Mouse (Mus musculus) MEL-GATA-1-ER (cell line): ENCODE data around the gene Hebp2.
"Not testable (repeated sequence)": the region's sequence is repeated elsewhere in the genome, so short reads cannot be mapped to it uniquely, and the experiment has no call there.

Experiments used
- DNase-seq: peaks from one replicate; pipeline ENCODE4 v3.0.0-alpha.2; 2012; ENCODE audit warnings: low read depth; ENCODE audit errors: extremely low read depth

Gene Hebp2

DNA sequence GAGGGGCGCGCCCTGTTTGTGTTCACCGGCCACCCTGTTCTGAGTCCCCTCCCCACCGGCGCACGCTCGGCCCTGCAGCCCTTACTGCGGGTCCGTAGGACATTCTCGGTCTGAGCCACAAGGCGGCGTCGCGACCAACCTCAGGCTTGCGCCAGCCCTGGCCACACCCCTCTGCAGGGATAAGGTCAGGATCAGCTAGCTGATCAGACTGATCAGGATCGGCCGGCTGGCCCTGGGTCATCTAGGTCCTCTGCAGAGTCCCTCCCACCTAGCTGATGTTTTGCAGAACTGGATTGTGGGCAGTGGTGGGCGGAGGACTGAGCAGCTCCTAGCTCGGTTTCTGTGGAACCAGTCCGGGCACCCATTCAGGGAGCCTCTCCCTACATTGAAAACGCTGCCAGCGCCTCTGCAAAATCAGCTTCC, at the start of gene Hebp2:
Gene Hebp2, minus strand, starts transcription at position 264 of the 423 bp plus-strand sequence.
- DNase-seq: no peak

DNA sequence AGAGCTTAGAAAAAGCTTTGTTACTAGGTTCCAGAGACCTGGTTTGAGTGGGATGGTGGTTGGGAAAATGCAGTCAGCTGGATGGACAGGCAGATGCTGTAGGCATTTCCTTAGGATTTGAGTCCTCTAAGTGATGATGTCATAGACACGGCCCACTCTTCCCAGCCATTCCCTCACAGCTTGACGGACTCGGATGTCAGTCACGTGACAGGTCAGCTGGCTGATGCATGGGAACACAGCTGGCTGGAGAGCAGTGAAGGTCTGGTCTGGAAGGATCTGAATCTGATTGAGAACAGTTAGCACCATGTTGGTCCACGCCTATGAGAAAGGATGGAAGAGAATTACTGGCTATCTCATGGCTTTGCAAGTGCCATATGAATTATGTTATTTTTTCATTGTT, 43.6 kb upstream of the Hebp2 start:
- no peak for DNase-seq

DNA sequence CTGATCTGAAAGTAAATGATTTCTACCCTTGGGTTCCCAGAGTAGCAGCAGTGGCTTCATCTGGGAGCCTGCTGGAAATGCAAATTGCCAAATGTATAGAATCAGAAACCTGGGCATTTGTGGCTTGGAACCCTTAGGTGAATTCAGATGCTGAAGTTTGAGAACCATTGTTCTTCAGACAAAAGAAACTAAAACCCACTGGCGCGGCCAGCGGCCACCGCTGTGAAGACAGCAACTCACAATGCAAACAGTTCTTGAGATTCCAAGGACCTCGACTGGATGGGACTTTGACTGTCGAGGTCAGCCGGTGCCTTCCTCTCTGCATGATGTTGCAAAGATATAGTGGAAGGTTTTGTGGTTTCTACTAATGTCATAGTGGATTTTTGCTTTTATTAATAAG, 38.3 kb upstream of the Hebp2 start:
- no peak for DNase-seq

DNA sequence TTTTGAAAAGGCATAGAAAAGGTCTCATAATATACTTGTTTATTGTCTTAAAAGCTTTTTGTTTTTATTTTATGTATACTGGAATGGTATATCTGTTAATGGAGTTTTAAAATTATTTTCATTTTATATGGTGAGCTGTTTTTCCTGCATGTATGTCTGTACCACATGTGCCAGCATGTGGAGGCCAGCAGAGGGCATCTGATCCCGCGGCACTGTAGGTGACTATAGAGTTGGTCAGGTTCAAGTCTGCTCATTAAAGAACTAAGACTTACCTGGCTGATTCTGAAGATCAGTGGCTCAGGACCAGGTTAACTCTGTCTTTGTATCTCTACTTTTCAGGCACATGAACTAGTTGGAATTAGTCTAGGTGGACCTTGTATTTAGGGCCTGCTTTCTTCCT, 26.7 kb upstream of the Hebp2 start:
- no peak for DNase-seq

DNA sequence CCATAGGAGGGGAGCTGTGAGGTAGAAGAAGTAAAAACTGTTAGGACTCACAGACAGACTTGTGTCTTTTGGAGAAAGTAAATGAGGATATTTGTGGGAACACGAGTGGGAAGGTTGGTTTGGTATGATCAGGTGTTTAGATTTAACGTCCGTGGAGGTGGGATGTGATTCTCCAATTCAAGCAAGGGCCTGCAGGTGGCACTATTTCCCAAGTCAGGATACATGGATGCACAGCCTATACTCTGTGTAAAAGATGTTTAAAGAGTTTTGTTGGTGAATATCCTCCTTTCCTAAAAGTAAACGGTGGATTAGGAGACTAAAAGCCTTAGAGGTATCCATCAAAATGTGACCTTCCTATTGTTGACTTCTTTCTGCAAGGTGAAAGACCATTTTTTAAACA, 17.1 kb upstream of the Hebp2 start:
- no peak for DNase-seq

DNA sequence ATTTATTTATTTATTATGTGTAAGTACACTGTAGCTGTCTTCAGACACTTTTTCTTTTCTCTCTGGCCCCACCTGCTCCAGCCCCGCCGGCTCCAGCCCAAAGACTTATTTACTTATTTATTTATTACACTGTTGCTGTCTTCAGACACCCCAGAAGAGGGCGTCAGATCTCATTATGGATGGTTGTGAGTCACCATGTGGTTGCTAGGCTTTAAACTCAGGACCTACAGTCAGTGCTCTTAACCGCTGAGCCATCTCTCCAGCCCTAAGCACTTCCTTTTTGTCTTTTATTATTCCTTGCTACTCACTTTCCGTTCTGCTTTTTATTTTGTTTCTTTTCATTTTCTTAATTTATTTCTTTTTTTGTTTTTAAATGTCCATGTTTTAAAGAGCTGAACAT, 15.6 kb upstream of the Hebp2 start:
- DNase-seq: no peak

DNA sequence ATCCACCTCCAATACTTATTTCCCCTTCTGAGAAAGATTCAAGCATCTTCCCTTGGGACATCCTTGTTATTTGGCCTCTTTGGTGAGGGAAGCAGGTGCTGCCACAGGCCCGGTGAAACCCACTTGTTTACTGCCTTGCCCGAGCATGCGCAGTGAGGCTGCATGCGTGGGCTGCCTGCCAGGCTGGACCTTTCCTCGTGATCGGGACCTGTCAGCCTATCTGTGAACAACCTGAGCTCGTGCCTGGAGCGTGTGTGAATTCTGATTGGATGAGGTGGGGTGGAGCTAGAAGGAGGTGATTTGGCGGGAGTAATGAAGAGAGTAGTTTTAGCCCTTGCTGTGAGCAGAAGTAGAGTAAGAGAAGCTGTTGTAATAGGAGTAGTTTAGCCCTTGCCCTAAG, 13.2 kb upstream of the Hebp2 start:
- not testable (repeated sequence) for DNase-seq

DNA sequence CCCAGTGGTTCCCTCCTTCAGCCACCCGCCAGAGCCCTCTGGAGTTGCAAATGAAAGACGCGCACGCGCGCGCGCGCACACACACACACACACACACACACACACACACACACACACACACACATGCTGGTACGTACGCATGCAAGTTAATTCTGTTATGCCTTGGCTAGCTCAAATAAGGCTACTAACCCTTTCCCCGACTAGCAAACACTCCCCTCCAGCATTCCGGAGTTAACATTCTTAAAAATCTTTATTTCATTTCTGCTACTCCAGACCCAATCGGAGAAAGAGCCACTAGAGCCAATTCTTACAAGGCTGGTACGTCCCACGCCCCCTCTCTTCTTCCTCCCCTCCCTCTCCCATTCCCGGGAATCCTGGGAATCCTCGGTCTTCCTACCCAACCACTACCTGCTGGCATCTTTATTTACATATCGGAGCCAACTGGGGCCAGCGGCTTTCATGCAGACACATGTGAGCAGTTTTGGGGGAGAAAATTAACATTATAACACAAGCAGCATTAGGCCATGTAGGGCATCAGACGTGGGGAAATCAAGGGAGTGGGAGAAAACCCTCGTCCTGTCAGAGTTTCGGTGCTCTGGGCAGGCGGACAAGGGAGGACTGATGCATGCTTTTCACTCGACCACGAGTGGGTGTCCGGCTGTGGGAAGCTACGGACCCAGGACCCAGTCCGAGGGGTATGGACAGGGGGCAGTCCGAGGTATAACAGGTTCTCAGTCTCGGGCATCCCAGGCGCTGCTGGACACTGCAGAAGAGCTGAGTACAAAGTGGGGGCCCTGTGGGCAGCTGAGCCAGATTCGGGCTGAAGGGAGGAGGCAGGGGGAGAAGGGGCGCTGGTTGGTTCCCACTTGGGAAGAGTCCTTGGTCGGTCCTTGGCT, 3.7 kb upstream of the Hebp2 start:
- no peak for DNase-seq

DNA sequence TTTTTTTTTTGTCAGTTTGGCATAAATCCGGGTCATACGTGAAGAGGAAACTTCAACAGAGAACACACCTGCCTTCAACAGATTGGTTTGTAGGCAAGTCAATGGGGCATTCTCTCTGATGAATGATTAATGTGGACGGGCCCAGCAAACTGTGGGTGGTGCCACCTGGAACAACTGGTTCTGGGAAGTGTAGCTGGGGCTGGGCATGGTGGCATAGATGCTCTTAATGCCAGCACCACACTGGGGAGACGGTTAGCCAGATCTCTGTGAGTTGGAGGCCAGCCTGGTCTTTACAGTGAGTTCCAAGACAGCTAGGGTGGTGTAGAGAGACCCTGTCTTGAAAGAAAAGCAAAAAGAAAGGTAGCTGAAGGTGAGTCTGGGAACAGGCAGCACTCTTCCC, 1.5 kb upstream of the Hebp2 start:
- DNase-seq: no peak

DNA sequence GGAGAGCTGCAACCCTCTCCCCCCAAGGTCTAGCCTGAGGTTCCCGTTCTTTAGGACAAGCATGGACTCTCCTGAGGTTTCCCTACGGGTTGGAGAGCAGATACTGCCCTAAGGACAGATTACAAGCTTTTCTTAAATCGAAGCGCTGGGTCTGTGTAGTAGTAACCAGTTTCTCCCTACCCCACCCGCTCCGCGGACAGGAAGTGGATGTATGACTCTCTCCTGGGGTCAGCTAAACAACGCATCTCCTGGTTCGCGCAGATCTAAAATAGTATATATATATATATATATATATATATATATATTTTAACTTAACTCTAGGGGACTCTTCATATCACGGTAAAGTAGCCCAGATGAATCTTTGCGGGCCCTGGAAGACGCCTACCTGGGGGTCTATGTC, 567 bp downstream of the Hebp2 start:
- DNase-seq: no peak

DNA sequence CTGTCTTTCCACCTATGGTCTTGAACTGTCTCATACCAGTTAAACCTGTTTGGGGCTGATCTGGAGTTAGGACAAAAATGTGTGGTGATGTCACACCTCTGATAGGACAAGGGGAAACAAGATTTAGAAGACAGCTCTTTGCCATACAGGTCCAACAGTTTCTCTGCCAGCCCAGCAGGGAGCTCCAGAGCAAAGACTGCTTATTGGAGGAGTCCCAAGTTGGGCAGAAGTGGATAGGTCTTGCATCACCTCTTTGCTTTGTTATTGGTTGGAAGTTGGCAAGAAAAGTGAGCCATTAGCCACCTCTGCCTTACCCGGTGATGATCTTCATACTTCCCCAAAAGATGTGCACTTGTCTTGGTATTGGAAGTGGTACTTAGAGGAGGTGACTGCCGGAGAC, 9.0 kb downstream of the Hebp2 start:
- no peak for DNase-seq

DNA sequence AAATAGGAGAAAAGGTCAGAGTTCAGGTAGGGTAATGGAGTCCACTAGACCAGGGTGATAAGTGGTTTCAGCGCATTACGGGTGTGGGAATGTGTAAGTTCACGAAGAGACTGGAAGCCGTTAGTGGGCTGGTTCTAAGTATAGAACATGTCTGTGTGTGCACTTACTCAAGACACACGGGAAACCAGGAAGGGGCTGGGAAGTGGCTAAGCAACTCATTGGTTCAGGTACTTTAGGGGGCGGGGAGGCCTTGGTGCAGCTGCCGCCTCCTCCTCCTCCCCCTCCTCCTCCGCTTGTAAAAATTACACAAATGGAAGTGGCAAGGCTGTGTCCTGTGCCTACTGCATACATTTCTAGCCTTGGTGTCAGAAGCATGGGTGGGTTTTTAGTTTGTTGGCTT, 13.6 kb downstream of the Hebp2 start:
- no peak for DNase-seq

DNA sequence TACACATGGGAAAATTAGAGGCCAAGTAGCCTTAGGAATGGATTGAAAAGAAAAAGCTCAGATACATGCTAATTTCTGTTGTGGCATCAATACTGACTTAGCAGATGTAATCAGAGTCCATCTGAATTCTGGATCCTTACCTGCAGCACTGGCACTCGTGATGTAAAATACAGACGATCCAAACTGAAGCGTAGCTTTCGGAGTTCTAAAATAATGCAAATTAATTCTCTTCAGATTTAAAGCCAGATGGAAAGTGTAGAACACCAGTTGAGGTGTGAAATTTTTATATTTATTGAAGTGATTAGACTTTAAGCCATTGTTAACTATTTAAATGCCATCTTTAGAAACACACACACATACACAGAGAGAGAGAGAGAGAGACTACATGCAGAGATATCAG, 15.7 kb downstream of the Hebp2 start:
- no peak for DNase-seq

DNA sequence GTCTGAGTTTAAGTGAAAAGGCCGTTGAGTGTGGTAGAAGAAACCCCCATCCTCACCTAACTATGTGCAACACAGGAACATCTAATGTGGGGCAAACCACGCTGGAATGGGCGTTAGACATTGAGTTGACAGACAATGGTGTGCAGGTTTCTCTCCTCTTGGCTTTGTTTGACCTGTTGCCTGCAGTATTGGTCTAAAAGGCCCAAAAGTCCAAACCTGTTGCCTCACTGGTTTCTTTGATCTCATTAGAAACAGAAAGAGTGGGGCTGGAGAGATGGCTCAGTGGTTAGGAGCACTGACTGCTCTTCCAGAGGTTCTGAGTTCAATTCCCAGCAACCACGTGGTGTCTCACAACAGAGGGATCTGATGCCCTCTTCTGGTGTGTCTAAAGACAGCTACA, 16.7 kb downstream of the Hebp2 start:
- no peak for DNase-seq

DNA sequence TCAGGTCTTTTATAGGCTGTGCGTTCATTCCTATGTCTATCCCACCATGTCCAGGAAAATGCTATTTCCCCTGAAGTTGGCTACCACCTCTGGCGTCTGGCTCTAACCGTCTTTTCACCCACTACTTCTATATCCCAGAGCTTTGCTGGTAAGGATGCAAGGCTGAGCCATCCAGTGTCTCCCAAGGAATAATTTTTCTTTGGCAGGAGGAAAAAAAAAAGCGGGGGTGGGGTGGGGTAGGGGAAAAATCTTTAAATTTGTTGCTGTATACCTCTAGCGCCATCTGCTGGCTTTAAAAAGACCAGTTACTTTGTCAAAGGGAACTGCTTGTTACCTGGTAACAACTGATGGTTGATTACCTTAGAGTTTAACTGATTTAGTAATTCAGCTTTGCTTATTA, 17.4 kb downstream of the Hebp2 start:
- DNase-seq: no peak

DNA sequence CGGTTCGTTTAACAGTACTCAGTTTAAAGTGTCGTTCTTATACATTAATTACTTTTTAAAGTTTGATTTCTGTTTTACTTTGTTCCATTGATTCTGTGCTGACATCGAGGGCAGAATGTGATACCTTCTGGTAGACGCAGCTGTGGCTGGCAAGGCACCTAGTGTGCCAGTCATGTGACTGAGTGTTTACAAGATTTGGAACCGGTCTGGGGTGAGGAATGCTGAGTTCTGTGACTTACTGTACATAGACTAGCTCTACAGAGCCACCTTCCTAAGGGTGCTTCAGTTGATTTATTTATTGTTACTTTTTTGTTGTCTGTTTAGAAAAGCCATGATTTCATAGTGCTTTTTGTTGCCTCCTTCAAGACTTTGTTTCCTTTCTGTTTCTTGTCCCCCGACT, 18.1 kb downstream of the Hebp2 start:
- DNase-seq: no peak

DNA sequence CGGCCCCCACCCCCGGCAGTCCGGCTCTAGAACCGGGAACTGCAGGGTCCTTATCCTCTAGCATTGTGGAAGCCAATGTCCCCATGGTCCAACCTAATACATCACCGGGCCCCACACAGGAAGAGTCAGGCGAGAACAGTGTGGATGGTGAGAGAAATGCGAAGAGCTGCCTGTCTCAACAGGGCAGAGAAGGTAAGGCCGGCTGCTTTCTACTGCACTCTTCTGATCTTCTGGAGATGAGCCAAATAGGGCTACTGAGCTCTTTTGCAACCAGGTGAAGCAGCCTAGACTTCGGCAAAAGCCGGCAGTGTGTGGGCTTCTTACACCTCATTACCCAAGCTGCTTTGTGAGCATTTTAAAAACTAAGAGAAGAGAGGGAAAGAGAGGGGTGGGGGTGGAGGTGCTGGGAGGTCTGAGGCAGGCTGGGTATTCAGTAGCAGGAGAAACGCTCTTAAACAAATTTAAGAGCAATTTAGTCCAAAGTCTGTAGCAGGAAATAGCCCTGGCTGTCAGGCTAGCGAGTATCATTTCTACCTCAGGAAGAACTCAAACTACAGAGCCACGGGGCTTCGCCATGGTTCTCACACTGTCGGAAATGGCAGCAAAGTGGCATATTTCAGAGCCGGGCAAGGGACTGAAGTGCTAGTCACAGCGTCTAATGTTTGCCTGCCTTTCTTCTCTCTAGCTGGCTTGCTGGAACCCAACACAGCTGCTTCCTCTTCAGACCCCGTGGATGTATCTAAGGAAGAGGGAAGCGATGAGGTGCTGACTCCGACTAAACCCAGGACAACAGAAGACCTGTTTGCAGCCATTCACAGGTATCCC, 18.8 kb downstream of the Hebp2 start:
- DNase-seq: no peak

DNA sequence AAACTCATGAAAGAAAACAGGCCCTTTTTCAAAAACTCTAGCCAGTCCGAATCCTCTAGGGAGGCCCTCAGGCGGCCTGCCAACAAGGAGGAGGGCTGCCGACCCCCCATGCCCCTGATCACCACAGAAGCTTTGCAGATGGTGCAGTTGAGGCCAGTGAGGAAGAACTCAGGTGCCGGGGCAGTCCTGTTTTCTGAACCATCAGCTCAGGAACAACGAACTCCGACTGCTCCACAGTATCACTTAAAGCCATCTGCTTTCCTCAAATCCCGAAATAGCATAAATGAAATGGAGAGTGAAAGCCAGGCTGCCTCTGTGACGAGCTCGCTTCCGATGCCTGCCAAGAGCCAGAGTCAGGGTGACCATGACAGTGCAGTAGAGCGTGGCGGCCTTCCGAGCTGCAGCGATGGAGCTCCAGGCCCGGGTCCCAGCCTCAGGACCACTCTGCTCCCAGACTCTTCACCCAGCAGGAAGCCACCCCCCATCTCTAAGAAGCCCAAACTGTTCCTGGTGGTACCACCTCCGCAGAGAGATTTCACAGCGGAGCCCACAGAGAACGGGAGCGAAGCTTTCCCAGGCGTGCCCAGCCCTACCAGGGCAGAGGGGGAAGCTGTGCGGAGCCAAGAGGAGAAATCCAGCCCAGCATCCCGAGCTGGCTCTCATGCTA, 19.6 kb downstream of the Hebp2 start:
- no peak for DNase-seq

DNA sequence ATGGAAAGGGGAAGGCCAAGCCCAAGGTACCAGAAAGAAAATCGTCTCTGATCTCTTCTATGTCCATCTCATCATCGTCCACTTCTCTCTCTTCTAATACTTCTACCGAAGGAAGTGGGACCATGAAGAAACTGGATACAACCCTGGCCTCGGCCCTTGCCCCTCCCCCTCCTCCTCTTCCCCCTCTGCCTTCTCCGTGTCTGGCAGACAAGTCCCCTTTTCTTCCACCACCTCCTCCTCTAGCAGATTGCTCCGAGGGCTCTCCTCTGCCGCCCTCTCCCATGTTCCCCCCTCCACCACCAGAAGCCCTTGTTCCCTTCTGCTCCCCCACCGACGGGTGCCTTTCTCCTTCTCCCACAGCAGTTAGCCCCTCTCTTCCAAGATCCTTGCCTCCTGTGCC, 20.1 kb downstream of the Hebp2 start:
- no peak for DNase-seq

DNA sequence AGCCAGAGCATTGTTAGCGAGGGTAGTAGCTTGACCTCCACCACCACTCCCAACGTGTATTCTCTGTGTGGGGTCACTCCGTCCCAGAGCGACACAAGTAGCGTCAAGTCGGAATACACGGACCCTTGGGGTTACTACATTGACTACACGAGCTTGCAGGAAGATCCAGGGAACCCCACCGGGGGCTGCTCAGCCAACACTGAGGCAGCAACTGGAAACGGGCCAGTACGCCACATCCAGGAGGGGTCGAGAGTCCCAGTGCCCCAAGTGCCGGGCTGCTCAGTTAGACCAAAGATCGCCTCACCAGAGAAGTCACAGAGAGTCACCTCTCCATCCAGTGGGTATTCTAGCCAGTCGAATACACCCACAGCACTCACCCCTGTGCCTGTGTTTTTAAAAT, 20.6 kb downstream of the Hebp2 start:
- no peak for DNase-seq

DNA sequence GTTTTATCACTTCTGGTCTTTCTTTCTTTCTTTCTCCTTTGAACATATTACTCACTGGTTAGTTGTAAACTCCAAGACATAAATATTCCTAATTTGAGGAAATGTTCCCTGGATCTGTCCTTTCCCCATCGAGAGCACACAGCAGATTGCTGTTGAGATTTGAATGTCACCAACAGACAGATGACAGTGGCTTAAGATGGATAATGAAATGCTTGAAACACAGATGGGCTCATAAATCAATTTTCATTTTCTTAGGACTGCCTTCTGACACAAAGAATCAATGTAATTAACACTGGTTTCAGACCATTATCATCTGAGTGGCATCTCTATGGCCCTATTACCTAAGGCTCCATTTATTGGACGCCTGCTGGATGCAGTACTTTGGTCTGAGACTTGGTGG, 23.3 kb downstream of the Hebp2 start:
- no peak for DNase-seq

DNA sequence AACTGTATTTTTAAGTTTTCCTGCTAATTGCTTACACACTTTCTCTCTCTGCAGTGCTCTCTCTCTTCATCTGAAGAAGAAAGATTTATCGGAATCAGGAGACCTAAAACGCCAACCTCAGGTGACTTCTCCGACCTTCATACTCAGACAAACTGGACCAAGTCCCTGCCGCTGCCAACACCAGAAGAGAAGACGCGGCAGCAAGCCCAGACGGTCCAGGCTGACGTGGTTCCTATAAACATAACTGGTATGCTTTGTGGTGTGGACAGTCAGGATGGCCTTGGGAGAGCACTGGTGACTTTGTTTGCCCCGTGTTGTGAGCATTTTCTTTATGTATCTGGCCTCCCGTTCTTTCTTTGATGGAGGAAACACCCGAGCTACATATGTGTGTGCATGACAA, 34.4 kb downstream of the Hebp2 start:
- DNase-seq: no peak
